Mouse (Mus musculus): Measurements from ENCODE around the gene Pacsin1.
A peak's percentile ranks its signal among the peaks of the same experiment; 100 is the strongest.
"Not testable (repeated sequence)": the region's sequence is repeated elsewhere in the genome, so short reads cannot be mapped to it uniquely, and the experiment has no call there.

The Pacsin1 gene

DNA sequence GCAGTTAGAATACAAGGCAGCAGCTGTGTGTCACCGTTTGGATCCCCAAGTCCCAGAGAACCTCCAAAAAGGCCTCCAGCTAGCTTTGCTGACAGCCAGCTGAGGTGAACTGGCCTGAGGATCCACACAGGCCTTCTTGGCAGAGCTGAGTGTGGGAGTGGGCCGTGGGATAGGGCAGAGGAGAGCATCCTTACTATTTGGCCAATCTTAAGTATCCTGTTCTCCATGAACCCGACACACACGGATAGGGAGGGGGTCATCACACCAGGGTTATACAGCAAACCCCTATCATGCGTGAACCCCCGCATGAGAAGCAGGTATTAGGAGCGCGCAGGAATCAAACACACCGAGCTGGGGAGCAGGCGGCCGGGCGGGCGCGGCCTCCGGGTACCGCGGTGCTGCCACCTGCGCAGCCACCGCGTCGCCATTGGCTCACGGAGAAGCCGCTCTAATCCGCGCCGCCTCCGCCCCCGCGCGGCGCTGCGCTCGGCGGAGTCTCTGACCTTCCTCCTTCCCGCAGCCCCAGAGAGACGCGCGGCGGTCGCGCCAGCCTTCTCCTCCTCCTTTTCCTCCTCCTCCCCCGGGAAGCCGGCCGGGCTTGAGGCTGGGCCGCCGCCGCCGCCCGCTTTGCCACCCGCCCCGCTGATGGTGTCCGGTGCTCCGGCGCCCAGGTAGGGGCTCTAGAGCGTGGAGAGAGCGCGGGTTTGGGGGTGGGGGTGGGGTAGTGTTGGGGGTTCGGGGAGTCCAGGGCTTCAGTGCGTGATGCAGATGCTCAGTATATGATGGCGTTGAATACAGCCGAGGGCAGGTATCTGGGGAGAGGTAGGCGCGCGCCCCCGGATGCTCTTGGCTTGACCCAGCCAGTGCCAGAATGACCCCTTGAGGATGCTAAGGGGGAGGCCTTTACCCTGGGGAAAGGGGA is at the start of gene Pacsin1:
TSS of gene Pacsin1 (plus strand) at position 421 of the 922 bp plus-strand sequence.
- peak; percentile 40 for DNase-seq

DNA sequence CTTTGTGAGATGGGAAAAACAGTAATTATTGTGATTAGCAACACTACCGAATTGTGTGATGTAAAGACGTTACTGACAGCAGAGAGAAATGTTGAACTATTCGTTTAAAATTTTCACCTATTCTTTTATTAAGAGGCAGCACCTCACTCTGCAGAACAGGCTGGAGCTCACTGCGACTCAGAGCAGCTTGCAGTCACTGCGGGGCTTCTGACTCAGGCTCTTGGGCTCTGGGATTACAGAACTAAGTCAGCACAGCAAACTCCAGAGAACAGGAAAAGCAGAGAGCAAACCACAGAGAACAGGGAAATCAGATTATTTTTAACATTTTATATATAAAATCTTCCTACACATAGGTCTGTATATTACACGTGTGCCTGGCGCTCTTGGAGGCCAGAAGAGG is 45.7 kb upstream of the Pacsin1 start:
- no peak for DNase-seq

DNA sequence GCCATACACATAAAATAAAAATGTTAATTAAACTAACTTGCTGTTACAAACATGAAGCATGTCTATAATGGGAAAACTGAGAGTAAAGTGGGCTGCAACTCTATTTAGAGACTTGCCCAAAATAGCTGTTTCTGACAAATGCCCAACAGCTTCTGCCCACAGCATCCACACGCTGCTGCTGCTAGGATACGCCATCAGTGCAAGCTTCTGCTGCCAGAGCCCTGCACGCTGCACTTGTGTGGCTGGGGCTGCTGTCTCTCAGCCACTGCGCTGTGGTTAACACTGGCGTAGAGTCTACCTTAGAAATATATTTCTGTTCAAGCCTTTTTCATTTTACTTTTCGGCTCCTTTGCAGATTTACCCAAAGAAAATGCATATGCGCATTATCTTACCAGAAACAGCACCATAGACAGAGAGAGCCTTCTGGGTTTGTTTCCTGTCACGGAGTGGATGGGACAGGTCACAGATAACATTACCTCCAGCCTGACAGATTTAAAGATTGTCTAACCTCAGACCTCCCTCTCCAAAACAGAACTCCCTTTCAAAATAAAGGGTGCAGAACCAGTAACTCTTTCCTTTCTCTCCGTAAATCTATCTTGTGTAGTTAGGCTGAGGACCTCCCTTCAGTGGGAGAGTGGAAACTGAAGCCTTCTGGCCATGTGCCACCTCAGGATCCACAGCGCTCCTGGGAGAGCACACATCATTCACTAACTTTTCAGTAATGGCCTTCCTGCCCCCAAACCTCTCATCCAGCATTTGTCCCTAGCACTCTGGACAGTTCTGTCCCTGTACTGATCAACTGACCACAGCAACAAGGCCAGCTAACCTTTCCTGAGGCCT is 44.4 kb upstream of the Pacsin1 start:
- DNase-seq = no peak

DNA sequence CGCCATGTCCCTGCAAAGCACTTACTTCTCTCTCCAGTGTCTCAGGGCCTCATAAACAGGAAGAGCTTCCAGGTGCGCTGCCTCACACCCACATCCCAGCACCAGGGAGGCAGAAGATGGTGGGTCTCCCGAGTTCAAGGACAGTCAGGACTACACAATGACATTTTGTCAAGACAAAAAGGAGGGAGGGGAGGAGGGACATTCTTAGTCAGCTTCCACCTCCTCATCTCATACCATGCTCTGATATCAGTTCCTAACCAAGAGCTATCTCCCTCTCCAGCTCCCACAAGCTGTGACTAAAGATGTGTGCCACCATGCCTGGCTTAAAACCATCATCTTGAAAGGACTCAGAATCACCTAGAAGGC is 43.8 kb upstream of the Pacsin1 start:
- DNase-seq = no peak

DNA sequence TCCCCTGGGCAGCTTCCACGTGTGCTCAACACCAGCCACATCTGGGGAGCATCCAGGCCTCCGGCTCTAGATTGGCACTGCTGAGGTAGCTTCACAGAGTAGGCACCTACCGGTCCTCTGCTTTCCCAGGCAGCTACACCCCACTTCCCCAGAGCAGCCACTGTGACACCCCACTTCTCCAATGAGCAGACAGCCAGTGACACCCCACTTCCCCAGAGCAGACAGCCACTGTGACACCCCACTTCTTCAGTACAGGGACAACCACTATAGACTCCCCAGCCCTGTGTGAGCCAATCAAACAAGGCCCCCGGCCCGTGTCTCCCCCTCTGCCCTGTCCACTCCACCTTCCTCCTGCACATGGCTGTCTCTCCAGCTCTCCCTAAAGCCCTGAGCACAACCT is 43.3 kb upstream of the Pacsin1 start:
- DNase-seq = no peak

DNA sequence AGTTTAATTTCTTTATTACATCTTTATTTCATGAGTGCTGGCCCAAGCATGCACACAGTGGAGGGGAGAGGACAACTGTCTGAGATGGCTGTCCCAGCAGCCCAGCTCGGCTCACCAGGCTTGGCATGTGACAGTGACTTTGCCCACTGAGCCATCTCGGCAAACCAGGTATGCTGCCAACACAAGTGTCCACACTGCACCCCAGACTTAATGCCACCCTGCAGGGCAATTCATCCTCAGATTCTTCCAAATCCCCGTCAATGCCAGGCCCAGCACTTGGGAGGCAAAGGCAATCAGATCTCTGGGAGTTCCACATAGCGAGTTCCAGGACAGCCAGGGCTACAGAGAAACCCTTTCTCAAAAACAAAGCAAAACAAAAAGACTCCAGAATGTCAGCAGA is 42.3 kb upstream of the Pacsin1 start:
- no peak for DNase-seq

DNA sequence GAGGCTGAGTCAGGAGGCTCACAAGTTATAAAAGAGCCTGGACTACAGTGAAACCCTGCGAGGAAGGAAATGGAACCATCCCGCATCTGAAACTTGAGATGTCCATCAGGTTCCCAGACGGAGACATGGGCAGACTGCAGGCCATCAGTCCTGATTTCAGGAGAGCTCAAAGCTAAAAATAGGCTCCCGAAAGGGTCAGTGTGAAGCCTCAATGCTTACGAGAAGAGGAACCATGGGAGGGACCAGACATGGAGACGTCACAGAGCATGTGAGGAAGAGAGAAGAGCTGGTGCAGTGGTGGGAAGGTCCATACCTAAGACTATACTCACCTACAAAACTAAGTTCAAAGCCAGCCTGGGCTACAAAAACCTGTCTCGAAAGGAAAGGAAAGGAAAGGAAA is 39.9 kb upstream of the Pacsin1 start:
- DNase-seq = no peak

DNA sequence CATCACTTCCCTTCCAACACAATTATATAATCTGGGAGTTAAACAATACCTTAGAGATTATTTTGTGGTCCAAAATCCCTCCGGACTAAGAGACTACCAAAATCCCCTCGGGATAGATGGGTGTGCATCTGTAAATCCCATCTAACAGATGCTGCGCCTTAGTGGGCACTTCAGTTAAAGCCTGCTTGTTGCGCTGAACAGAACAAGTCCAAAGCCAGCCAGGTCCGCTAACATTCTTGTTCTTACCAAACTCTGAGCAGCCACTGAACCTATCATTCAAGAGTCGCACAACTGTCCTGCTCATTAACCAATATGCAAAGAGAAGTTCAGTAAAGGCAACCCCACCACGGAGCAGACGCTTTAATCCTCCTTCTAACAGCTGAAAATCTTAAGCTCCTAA is 34.1 kb upstream of the Pacsin1 start:
- no peak for DNase-seq

DNA sequence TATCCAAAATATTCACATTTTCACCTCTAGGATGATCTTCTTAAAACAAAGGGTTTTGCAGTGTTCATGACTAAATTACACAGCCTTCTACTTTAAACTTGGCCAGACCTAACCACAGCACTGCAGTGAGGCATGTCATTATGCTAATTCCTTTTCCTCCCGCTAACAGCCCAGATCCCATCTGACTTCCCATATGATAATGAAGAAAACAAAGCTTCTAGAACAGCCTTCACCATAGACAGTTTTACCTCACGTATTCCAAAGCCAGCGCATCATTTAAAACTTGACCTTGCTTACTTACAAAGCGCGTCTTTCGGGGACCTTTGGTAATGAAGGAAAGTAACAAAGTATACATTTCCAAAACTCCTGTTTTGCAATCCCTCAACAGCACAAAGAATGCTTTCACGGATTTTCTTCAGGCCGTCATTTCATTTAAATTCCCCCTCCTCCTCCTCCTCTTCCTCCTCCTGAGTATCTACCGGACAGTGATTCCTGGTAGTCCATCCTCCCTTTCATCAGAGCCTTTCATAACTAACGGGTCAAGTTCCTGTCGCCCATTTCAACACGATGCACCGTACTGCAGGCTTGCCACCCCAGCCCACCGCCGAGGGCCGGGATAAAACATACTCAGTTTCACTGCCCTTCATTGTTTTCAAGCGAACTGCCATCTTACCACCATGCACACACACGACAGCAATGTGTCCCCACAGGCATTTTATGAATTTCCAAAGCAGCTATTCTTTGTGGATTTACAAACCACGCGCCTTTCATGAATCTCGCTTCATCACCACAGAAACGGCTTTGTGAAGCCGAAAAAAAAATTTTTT is 33.4 kb upstream of the Pacsin1 start:
- peak; percentile 21 for DNase-seq

DNA sequence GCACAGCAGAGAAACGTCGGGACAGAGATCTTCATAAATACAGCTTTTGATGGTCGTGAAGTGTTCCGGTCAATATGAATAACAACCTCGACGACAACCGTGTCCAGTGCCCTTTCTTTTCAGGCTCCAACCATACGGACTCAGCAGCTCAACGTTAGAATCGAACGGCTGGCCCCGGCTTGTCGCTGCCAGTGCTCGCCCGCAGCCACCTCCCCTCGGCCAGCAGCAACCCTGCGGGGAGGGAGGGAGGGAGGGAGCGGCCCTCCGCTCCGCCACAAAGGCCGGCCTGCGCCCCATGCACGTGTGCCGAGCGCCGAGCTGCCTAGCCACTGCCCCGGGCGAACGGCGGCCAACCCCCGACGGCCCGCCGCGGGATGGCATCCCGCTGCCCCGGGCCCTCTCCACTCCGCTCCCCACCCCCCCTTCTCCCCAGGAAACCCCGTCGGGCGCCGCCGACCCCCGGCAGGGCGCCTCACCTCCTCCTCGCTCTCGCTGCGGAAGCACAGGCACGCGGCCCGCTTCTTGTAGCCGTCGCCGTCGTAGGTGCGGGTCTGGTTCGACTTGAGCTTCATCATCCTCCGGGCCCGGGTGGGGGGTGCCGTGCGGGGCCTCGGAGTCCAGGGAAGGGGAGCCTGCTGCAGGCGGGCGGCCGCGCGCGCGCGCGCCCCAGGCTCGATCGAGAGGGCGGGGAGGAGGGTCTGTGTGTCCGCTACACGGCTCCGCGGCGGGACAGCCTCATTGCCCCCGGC is 32.5 kb upstream of the Pacsin1 start:
- DNase-seq = peak; percentile 52

DNA sequence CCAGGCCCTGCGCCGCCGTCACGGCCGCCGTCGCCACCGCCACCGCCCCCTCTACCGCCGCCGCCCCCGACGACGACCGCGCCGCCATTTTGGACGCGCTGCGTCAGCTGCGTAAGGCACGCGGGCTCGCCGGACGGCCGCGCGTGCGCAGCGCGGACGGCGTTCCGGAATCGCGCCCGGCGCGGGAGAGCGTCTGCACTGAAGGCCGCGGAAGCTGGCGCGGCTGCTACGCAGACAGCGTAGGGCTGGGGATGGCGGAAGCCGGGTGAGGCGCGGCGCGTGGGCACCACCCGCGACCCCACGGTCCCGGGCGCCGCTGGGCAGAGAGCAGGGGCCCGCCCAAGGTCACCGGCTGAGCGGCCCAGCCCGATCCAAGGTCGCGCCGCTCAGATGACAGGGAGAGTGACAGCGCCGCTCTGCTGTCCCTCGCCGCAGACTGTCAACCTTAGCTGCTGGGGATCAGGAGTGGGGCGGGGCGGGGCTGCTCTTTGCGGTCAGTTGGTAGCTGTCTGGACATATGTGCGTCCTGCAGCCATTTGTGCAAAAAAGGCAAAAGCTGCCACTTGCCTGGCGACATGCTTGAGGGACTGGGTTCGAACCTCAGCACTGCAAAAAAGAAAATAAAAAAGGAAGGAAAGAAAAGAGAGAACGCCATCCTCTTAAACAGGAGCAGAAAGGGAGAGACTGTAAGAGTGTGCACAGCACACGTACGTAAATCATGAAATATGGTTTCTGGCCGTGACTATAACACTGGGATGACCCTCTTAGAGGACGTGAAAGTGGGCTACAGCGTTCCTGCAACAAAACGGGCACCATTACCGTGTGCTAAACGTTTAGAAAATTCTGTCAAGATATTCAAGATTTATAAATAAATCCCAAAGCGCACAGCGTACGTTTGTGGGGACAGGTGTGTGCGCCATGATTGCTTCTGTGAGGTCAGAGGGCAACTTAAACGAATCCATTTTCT is 31.7 kb upstream of the Pacsin1 start, which contains the start of gene Nudt3:
TSS of gene Nudt3 (minus strand) at position 136 of the 967 bp plus-strand sequence.
- peak; percentile 91 for DNase-seq

DNA sequence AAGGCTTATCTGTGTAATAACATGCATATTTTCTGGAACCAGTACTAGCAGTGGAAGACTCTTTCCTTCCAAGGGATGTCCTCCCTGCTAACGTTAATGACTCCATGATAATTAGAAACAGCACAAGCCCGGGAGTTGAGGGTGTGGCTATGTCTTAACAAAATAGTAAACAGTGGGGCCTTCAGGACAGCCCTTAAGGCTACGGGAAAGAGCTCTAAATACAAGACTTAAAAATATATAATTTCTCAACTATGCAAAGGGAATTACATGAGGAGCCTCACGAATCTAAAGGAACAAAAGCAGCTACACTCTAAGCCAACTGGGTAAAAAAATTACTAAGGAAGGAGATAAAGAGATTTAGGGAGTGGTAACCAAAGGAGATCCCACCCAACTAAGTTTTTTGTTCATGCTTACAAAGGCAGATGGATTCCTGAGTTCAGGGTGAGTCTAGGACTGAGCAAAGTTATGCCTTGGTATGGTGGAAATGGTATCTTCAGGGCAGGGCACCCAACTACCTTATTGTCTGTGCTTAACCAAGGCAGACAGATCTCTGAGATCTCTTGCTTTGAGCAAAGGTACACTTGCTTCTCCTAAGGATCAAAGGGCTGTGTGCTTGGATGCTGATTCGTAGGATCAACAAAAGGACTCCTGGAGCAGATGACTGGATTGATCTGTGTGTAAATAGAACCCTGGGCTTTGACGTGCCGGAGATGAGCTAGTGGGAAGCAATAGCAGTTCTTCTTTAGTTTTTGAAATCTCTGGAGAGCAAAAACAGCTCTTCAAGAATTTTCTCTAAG is 29.7 kb upstream of the Pacsin1 start:
- DNase-seq = no peak

DNA sequence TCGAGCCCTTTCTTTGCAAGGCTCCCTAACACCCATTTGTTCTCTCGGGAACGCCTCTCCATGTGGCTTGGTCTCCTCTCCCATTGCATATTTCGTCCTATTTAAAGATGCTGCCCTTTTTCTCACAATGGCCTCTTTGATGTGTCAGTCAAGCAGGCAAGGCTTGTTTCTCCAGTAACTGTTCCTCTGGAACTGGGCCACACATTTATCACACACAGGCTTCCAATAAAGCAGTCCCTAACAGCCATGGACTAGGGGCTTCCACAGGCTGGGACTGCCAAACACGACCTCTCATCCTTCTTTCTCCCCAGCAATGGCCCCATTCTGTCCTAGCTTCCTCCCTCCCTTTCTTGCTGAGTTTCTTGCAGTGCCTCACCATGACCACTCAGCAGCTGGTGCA is 28.6 kb upstream of the Pacsin1 start:
- no peak for DNase-seq

DNA sequence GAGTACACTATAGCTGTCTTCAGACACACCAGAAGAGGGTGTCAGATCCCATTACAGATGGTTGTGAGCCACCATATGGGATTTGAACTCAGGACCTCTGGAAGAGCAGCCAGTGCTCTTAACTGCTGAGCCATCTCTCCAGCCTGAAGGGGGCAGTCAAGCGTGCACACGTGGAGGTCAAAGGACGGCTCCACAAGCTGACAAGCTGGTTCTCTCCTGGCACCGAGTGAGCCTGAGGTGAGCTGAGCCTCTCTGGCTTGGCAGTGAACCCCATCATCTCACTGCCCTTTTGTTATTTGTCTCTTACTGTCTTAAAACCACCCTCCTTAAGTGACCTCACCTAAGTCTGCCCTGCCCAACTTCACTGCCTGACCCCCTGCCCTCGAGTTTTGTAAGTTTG is 27.9 kb upstream of the Pacsin1 start:
- peak; percentile 63 for DNase-seq

DNA sequence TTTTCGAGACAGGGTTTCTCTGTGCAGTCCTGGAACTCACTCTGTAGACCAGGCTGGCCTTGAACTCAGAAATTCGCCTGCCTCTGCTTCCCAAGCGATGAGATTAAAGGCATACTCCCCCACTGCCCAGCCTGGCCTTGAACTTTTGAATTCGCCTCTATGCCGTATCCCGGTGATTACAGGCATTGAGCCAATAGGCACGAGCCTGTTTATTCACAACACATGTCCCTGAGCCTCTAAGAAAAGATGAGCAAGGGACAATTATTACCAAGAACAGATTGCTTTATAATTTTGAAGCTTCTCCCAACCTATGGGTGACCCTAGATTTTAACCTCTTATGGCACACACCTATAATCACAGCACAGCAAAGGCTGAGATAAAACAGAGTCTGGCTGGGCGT is 26.9 kb upstream of the Pacsin1 start:
- DNase-seq = no peak

DNA sequence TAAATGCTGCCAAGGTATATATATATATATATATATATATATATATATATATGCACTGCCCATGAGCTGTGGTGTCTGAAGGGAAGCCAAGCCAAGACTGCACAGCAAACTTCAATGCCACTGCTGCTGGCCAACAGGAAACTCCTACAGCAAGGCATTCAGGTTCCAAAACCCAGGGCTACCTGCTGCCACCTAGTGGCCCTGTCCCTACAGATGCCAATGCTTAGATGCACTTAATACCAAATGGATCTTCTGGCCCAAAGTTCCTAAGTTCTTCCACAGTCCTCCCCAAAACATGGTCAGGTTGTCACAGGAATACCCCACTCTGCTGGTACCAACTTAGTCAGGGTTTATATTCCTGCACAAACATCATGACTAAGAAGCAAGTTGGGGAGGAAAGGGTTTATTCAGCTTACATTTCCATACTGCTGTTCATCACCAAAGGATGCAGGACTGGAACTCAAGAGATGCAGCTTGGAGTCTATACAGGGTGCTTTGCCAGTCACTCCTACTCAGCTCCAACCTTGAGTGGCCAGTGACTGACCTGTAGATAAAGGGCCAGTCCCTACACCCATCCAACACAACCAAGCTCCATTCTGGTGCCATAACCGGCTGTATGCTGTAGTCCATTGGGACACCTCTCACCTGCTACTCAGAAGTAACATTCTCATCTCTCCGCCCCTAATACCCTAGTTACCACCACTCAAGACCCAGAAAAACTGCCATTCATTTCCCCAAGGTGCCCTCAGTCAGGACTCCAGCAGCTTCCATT is 25.9 kb upstream of the Pacsin1 start:
- DNase-seq = peak; percentile 88

DNA sequence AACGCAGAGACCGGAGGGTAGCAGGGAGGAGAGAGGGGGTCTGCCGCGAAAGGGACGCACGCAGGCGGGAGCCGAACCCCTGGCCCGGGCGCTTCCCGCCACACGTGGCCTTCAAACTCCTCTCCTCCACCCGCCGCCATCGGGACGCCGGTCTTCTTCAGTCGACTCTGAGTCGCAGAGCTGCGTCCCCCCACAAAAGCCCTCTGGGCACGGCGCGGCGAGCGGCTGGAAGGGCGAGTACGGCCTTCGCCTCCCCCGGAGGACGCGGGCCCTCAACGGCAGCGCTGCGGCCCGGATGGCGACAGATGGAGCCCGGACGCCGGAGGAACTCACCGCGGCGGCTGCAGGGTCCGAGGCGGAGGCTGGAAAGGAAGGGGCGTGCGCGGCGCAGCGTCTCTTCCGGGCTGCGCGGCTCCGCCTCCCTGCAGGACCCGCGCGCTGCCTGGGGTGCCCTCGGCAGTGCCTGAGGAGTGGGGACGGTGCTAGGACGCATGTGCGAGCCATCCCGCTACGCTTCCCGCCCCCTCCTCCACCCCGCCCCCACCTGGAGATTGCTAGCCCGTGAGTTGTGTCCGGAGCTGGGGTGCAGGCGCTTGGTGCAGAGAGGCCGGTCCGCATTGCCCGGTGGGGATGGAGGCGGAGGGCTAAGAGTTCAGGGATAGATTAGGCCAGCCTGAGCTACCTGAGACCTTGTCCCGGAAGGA is 20.3 kb upstream of the Pacsin1 start, which contains the start of gene RPS10-NUDT3:
TSS of gene RPS10-NUDT3 (minus strand) at position 352 of the 704 bp plus-strand sequence.
- DNase-seq = peak; percentile 91

DNA sequence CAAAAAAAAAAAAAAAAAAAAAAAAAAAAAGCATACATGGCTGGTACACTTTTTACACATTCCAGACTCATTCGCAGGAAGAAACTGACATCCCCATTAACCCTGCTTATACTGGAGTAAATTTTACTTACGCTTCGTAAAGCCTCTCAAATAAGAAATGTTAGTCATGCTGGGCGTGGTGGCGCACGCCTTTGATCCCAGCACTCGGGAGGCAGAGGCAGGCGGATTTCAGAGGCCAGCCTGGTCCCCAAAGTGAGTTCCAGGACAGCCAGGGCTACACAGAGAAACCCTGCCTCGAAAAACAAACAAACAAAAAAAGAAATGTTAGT is 19.8 kb upstream of the Pacsin1 start:
- DNase-seq = not testable (repeated sequence)

Measured in kidney, adult 18-20 months (tissue).